Comparison of ENCODE assay signal across 30 mouse cellular contexts in genomic region chr6:97898085-97898484, GRCm38 (mm10).
"Had no signal": no experiment of that assay in that cellular context is flagged by ENCODE, and none has a peak within 500 bp of the region (broad histone marks: within the 10 kb centered on the region; RNA-seq: fewer than 3 reads in every experiment).

No protein-coding gene starts in this region.

- H3K27me3 ChIP-seq: heart, embryonic 12.5 days; heart, embryonic 13.5 days; heart, embryonic 15.5 days; hindbrain, embryonic 12.5 days; hindbrain, embryonic 13.5 days; hindbrain, embryonic 15.5 days; intestine, embryonic 15.5 days; kidney, embryonic 15.5 days had no signal

- DNase-seq: heart, postnatal 10 days; heart, postnatal 14 days; heart, postnatal 36 days; heart, postnatal 4 days; kidney, adult 11 months; kidney, adult 18-20 months; kidney, adult 2 months; kidney, adult 8-10 months; kidney, adult 9 months; kidney, postnatal 10 days; kidney, postnatal 14 days; kidney, postnatal 25 days; kidney, postnatal 36 days; kidney, postnatal 4 days; layer of hippocampus, adult 9-11 months; layer of hippocampus, postnatal 36 days had no signal

- H3K4me3 ChIP-seq: heart, embryonic 12.5 days; heart, embryonic 13.5 days; heart, embryonic 15.5 days; hindbrain, embryonic 10.5 days; hindbrain, embryonic 12.5 days; hindbrain, embryonic 13.5 days; hindbrain, embryonic 15.5 days; intestine, embryonic 15.5 days; kidney, embryonic 15.5 days; layer of hippocampus, adult 2 months; left cerebral cortex, adult 2 months had no signal

- H3K27ac ChIP-seq: heart, embryonic 13.5 days; heart, embryonic 15.5 days; hindbrain, embryonic 10.5 days; hindbrain, embryonic 12.5 days; hindbrain, embryonic 13.5 days; hindbrain, embryonic 14.5 days; hindbrain, embryonic 15.5 days; hindbrain, postnatal 0 days; intestine, embryonic 15.5 days; kidney, embryonic 15.5 days; kidney, postnatal 0 days; layer of hippocampus, adult 2 months; left cerebral cortex, adult 2 months had no signal

- H3K9me3 ChIP-seq: heart, embryonic 12.5 days; heart, embryonic 13.5 days; heart, embryonic 15.5 days; hindbrain, embryonic 10.5 days; hindbrain, embryonic 12.5 days; hindbrain, embryonic 13.5 days; hindbrain, embryonic 15.5 days; intestine, embryonic 15.5 days; kidney, embryonic 15.5 days had no signal

- H3K4me1 ChIP-seq: hindbrain, embryonic 12.5 days; hindbrain, embryonic 13.5 days; hindbrain, embryonic 15.5 days; intestine, embryonic 15.5 days; kidney, embryonic 15.5 days had no signal

- H3K9ac ChIP-seq: heart, embryonic 12.5 days; heart, embryonic 13.5 days; heart, embryonic 15.5 days; hindbrain, embryonic 12.5 days; hindbrain, embryonic 13.5 days; hindbrain, embryonic 14.5 days; hindbrain, embryonic 15.5 days; intestine, embryonic 15.5 days; kidney, embryonic 15.5 days had no signal

- H3K36me3 ChIP-seq: heart, embryonic 12.5 days; heart, embryonic 13.5 days; heart, embryonic 15.5 days; hindbrain, embryonic 10.5 days; hindbrain, embryonic 12.5 days; hindbrain, embryonic 13.5 days; hindbrain, embryonic 15.5 days; intestine, embryonic 15.5 days; kidney, embryonic 15.5 days had no signal
